Comparison of ENCODE assay signal across 20 mouse cellular contexts in the genomic region with DNA sequence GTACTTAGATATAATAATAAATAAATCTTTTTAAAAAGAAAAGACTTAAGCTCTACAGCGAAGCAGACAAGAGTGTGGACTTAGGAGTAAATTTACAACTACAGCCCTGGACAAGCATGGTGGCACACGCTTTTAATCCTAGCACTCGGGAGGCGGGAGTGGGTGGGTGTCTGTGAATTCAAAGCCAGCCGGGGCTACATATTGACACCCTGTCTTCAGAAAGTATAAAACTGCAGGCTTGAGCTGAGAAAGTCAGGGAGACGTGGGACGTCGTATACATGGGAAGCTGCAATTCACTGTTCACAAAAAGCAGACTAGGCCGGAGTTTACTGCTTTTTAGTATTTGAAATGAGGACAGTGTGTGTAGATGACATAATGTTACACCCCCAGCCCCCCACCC. TPM values are rescaled to one million over a fixed set of nuclear protein-coding genes. Genes with fewer than 3 reads are reported as not detected.
"Had no signal": no experiment of that assay in that cellular context is flagged by ENCODE, and none has a peak within 500 bp of the region (broad histone marks: within the 10 kb centered on the region; RNA-seq: fewer than 3 reads in every experiment).

No protein-coding gene starts in this region.

- DNase-seq: gastrocnemius, postnatal 14 days; gastrocnemius, postnatal 36 days; heart, adult 11 months; kidney, adult 11 months; kidney, adult 9 months; layer of hippocampus, adult 9-11 months; layer of hippocampus, postnatal 36 days had no signal

- H3K27ac ChIP-seq: heart, adult 2 months; heart, embryonic 13.5 days; heart, embryonic 15.5 days; hindbrain, embryonic 13.5 days; hindbrain, embryonic 15.5 days; hindbrain, postnatal 0 days; kidney, embryonic 15.5 days; kidney, postnatal 0 days; limb, embryonic 13.5 days; limb, embryonic 15.5 days; liver, embryonic 12.5 days had no signal

- H3K27me3 ChIP-seq: heart, embryonic 13.5 days; heart, embryonic 15.5 days; hindbrain, embryonic 13.5 days; hindbrain, embryonic 15.5 days; kidney, embryonic 15.5 days; limb, embryonic 13.5 days; limb, embryonic 15.5 days; liver, embryonic 12.5 days had no signal

- H3K4me1 ChIP-seq: heart, embryonic 15.5 days; hindbrain, embryonic 13.5 days; hindbrain, embryonic 15.5 days; kidney, embryonic 15.5 days; limb, embryonic 13.5 days; limb, embryonic 15.5 days; liver, embryonic 12.5 days had no signal

- H3K4me3 ChIP-seq: heart, adult 2 months; heart, embryonic 13.5 days; heart, embryonic 15.5 days; hindbrain, embryonic 13.5 days; hindbrain, embryonic 15.5 days; kidney, embryonic 15.5 days; limb, embryonic 13.5 days; limb, embryonic 15.5 days; liver, embryonic 12.5 days had no signal

- ATAC-seq: hindbrain, postnatal 0 days; intestine, embryonic 16.5 days; liver, embryonic 12.5 days had no signal

RNA-seq across cellular contexts. Expression of a gene that starts 51.5 kb away (rescaled TPM):
- polyA plus RNA-seq: heart, adult 2 months; liver, adult 2 months had no signal
